Mouse (Mus musculus) forebrain, embryonic 12.5 days (tissue): ENCODE measurements around the gene Plxnb2. TPM values are rescaled to one million over a fixed set of nuclear protein-coding genes. Genes with fewer than 3 reads are reported as not detected.

Experiments
- ATAC-seq: fragments of 200-750 bp; cut with Nextera tagmentation; 2 replicates; pipeline ENCODE4 v1.8.0; 2017; ENCODE audit warnings: moderate TSS enrichment; ENCODE audit not compliant: low FRiP score
- H3K27ac ChIP-seq: fragments of 300-500 bp; sonication (generic); 2 replicates; pipeline ENCODE4 v1.5.1; 2016; ENCODE audit warnings: mild to moderate bottlenecking
- H3K27me3 ChIP-seq: fragments of 300-500 bp; sonication (generic); 2 replicates; pipeline ENCODE4 v1.6.1; 2016; ENCODE audit warnings: mild to moderate bottlenecking
- H3K36me3 ChIP-seq: fragments of 300-500 bp; sonication (generic); replicated peaks from 2 replicates; pipeline ENCODE4 v1.6.1; 2016; ENCODE audit warnings: mild to moderate bottlenecking
- H3K4me1 ChIP-seq: fragments of 300-500 bp; sonication (generic); 2 replicates; pipeline ENCODE4 v1.6.1; 2016
- H3K4me2 ChIP-seq: fragments of 300-500 bp; sonication (generic); 2 replicates; pipeline ENCODE4 v1.6.1; 2016; ENCODE audit warnings: mild to moderate bottlenecking, moderate library complexity
- H3K4me3 ChIP-seq: fragments of 300-500 bp; sonication (generic); replicated peaks from 2 replicates; pipeline ENCODE4 v1.5.1; 2016; ENCODE audit warnings: mild to moderate bottlenecking
- H3K9ac ChIP-seq: fragments of 300-500 bp; sonication (generic); 2 replicates; pipeline ENCODE4 v1.6.1; 2016; ENCODE audit warnings: mild to moderate bottlenecking
- H3K9me3 ChIP-seq: fragments of 300-500 bp; sonication (generic); 2 replicates; pipeline ENCODE4 v1.6.1; 2016
- WGBS: fragments of 180-500 bp; shearing (Covaris S2); methylation state at CpG from one replicate; pipeline ENCODE4 v1.1.7; 2016; 5-methylcytosine and 5-hydroxymethylcytosine counted together
- polyA plus RNA-seq: library from polyadenylated mRNA; unstranded; fragments of >200 nt; fragmentation: Nextera tagmentation; extraction: Ambion mirVana; gene quantifications from 2 replicates; pipeline ENCODE4 v1.2.1, GENCODE M21; 2016

Plxnb2 gene
- polyA plus RNA-seq, 1 experiment from 2014 or later, result 174 TPM

DNA sequence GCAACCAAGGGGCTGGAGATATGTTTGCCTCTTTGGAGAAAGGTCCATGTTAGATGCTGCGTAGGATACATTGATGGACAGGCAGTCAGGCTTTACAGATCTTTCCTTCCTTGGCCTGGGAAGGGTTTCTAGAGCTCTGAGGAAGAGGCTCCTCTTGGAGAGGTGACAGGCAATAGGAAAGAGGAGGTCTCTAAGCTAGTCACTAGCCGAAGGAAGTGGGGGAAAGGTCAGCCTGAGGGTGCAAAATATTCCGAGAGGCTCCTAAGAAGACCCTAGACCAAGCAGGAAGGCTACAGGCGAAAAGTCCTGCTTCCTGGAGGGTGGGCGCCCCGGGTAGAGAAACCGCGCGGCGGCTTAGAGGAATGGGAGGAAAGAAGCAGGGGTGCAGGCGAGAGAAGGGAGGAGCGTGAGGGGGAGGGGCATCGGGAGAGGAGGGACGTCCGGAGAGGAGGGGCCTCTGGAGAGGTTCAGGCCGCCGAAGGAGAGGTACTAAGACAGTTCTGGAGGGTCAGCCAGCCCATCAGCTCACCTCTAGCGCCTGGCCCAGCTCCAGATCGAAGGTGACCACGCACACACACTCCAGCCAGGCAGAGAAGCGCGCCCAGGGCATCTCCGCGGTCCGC lies 15.2 kb upstream of the Plxnb2 start:
- peak; percentile 94 for ATAC-seq
- no peaks in the 10 kb centered on the region for H3K9me3 ChIP-seq
- H3K4me2 ChIP-seq, result peak overlapping the region; percentile 64
- H3K27me3 ChIP-seq, result no peaks in the 10 kb centered on the region
- peaks cover 16% of the 10 kb centered on the region for H3K4me1 ChIP-seq
- peak overlapping the region; percentile 90 for H3K4me3 ChIP-seq
- H3K27ac ChIP-seq, result peak overlapping the region; percentile 98
- H3K36me3 ChIP-seq, result peaks cover under 1% of the 10 kb centered on the region; the same call in 1 of the 2 replicates
- WGBS, result 2% methylated on average over 25 of the region's 25 CpGs
- H3K9ac ChIP-seq, result peak overlapping the region; percentile 98

DNA sequence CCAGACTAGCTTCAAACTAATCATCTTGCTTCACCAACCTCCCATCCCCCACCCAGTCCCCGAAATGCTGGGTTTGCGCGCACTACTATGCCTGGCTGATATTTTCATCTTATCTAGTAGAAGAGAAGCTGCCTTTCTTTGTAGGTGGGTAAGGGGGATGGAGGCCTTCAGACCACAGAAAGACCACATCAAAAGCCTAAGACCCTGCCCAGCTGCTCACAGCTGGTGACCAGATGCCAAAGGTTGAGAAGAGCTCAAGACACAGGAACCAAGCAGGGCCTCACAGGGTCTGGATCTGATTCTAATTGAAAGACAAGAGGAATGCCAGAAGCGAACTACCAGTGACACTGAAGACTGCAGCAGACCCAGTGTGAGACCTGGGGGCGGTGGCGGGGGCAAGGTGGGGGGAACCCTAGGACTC lies 14.7 kb upstream of the Plxnb2 start:
- Histone ChIP-seq H3K27me3 (no peaks in the 10 kb centered on the region), H3K9me3 (no peaks in the 10 kb centered on the region), H3K27ac (peak overlapping the region; percentile 98), H3K4me1 (peaks cover 16% of the 10 kb centered on the region), H3K36me3 (peaks cover 6% of the 10 kb centered on the region), H3K4me3 (peak overlapping the region; percentile 90), H3K4me2 (peak overlapping the region; percentile 64), H3K9ac (peak overlapping the region; percentile 98)
- 35% methylated on average over 6 of the region's 6 CpGs for WGBS
- ATAC-seq, result peak; percentile 0; the same call in 1 of the 2 replicates

DNA sequence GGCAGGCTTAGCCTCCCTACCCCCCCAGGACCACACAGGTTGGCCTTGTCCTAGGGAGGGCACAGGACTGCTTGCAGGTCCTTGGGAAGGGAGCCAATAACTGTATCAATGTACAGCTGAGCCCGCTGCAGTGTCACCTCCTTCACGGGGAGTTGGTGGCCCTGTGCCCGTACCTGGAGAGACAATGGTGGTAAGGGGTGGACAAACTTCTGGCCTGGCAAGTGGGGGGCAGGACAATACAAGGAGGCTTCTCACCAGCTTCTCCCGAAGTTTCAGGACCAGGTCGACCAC lies 4.3 kb upstream of the Plxnb2 start:
- Histone ChIP-seq H3K4me3 (no peak overlapping the region), H3K9me3 (no peaks in the 10 kb centered on the region), H3K9ac (no peak overlapping the region), H3K4me1 (peaks cover 39% of the 10 kb centered on the region), H3K36me3 (peaks cover 47% of the 10 kb centered on the region), H3K4me2 (no peak overlapping the region), H3K27ac (peak overlapping the region; percentile 65; the same call in 1 of the 2 replicates), H3K27me3 (no peaks in the 10 kb centered on the region)
- no peak for ATAC-seq
- 75% methylated on average over 5 of the region's 5 CpGs for WGBS

GRCm38 (mm10) chr15:89184141-89184936 lies 3.8 kb upstream of the Plxnb2 start:
- WGBS, result 35% methylated on average over 5 of the region's 5 CpGs
- Histone ChIP-seq H3K4me1 (peaks cover 45% of the 10 kb centered on the region), H3K4me2 (no peak overlapping the region), H3K27me3 (no peaks in the 10 kb centered on the region), H3K36me3 (peaks cover 42% of the 10 kb centered on the region), H3K9ac (0 out of 2 replicates have a peak overlapping the region, but pooled peaks have one; percentile 2), H3K9me3 (no peaks in the 10 kb centered on the region), H3K27ac (peak overlapping the region; percentile 65), H3K4me3 (no peak overlapping the region)
- ATAC-seq, result no peak

- Histone ChIP-seq H3K36me3 (peaks cover 30% of the 10 kb centered on the region), H3K27me3 (no peaks in the 10 kb centered on the region), H3K4me2 (no peak overlapping the region), H3K27ac (peak overlapping the region; percentile 51; the same call in 1 of the 2 replicates), H3K4me3 (no peak overlapping the region), H3K9me3 (no peaks in the 10 kb centered on the region), H3K9ac (no peak overlapping the region), H3K4me1 (peaks cover 60% of the 10 kb centered on the region)
- 84% methylated on average over 5 of the region's 5 CpGs for WGBS
- ATAC-seq, result no peak
These were observed 2.3 kb upstream of the Plxnb2 start for GRCm38 (mm10) chr15:89182842-89183241.

GRCm38 (mm10) chr15:89182328-89182741 lies 1.7 kb upstream of the Plxnb2 start:
- Histone ChIP-seq H3K27ac (peak overlapping the region; percentile 51), H3K4me1 (peaks cover 65% of the 10 kb centered on the region), H3K9ac (no peak overlapping the region), H3K36me3 (peaks cover 25% of the 10 kb centered on the region), H3K27me3 (no peaks in the 10 kb centered on the region), H3K4me3 (no peak overlapping the region), H3K4me2 (0 out of 2 replicates have a peak overlapping the region, but pooled peaks have one; percentile 4), H3K9me3 (no peaks in the 10 kb centered on the region)
- WGBS, result 52% methylated on average over 6 of the region's 6 CpGs
- ATAC-seq, result no peak

GRCm38 (mm10) chr15:89181561-89182270 lies 1.1 kb upstream of the Plxnb2 start:
- 76% methylated on average over 10 of the region's 10 CpGs for WGBS
- peak overlapping the region; percentile 92 for H3K4me2 ChIP-seq
- no peak overlapping the region for H3K4me3 ChIP-seq
- H3K36me3 ChIP-seq, result peaks cover 20% of the 10 kb centered on the region
- no peak for ATAC-seq
- H3K27ac ChIP-seq, result peak overlapping the region; percentile 51; the same call in 1 of the 2 replicates
- H3K9me3 ChIP-seq, result no peaks in the 10 kb centered on the region
- no peaks in the 10 kb centered on the region for H3K27me3 ChIP-seq
- H3K9ac ChIP-seq, result no peak overlapping the region
- H3K4me1 ChIP-seq, result peaks cover 71% of the 10 kb centered on the region

DNA sequence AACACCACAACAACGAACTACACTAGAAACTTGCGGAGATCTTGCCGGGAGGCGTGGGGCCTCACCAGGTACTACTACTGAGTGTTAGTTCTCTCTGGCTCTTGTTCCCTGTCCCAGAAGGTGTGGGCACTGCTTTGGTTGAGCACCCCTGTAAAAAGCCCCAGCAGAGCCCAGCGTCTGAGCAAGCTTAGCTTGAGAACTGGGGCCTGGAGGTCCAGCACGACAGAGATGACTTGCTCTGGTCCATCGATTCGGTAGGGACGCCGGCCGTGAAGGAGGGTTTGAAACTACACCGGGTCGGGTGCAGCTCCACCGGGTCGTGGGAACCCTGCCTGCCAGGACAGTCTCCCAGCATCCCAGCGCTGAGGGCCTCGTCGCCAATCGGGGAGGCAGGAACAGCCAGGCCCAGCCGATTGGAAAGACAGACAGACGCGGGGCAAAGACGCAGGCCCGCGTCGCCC lies 477 bp downstream of the Plxnb2 start:
- Histone ChIP-seq H3K4me1 (peaks cover 87% of the 10 kb centered on the region), H3K27ac (peak overlapping the region; percentile 97), H3K4me2 (peak overlapping the region; percentile 92), H3K4me3 (peak overlapping the region; percentile 85), H3K36me3 (peaks cover 7% of the 10 kb centered on the region), H3K9me3 (no peaks in the 10 kb centered on the region), H3K27me3 (no peaks in the 10 kb centered on the region), H3K9ac (peak overlapping the region; percentile 97)
- peak; percentile 12 for ATAC-seq
- under 1% methylated on average over 26 of the region's 26 CpGs for WGBS

- Histone ChIP-seq H3K4me2 (peak overlapping the region; percentile 92), H3K36me3 (0 out of 2 replicates have a peak, but pooled peaks cover 2% of the 10 kb centered on the region), H3K27me3 (no peaks in the 10 kb centered on the region), H3K4me1 (peaks cover 88% of the 10 kb centered on the region), H3K9me3 (no peaks in the 10 kb centered on the region), H3K9ac (peak overlapping the region; percentile 97), H3K4me3 (peak overlapping the region; percentile 85), H3K27ac (peak overlapping the region; percentile 97)
- ATAC-seq, result no peak
- 3% methylated on average over 6 of the region's 6 CpGs for WGBS
These were observed 991 bp downstream of the Plxnb2 start for GRCm38 (mm10) chr15:89179630-89179964.

- Histone ChIP-seq H3K27ac (peak overlapping the region; percentile 97), H3K27me3 (no peaks in the 10 kb centered on the region), H3K9me3 (no peaks in the 10 kb centered on the region), H3K9ac (peak overlapping the region; percentile 97), H3K4me3 (peak overlapping the region; percentile 85), H3K36me3 (0 out of 2 replicates have a peak, but pooled peaks cover 2% of the 10 kb centered on the region), H3K4me1 (peaks cover 88% of the 10 kb centered on the region), H3K4me2 (peak overlapping the region; percentile 92)
- no peak; the same call in 1 of the 2 replicates for ATAC-seq
- WGBS, result 2% methylated on average over 16 of the region's 16 CpGs
These were observed 1.5 kb downstream of the Plxnb2 start for GRCm38 (mm10) chr15:89178954-89179629.

DNA sequence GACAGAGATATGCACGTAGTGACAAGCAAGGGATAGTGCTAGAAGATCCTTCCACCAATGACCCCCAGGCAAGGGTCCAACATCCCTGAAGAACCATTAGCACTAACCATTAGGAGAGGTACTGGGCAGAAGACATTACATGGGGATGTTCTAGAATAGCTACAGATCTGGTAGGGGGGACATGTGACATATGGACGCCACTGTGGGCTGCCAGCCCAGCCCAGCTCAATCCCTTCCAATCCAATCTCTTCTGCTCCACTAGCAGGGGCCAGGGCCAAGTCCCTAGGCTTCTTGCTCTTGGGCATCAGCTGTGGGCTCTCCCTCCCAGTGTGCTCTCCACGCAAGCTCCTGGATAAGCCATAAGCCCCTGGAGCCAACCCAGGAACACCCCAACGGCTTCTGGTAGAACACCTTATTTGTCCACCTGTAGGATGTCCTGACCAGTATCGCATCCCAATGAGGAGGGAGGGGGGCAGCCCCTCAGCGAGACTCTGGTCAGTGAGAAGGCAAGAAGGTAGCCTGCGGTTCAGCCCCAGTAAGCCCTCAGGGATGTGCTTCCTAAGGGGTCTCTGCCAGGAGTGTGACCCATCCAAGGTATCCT lies 2.2 kb downstream of the Plxnb2 start:
- Histone ChIP-seq H3K36me3 (0 out of 2 replicates have a peak, but pooled peaks cover 2% of the 10 kb centered on the region), H3K9me3 (no peaks in the 10 kb centered on the region), H3K4me2 (peak overlapping the region; percentile 92), H3K4me3 (peak overlapping the region; percentile 85), H3K9ac (peak overlapping the region; percentile 97; the same call in 1 of the 2 replicates), H3K27ac (peak overlapping the region; percentile 97; the same call in 1 of the 2 replicates), H3K27me3 (no peaks in the 10 kb centered on the region), H3K4me1 (peaks cover 89% of the 10 kb centered on the region)
- ATAC-seq, result no peak
- 74% methylated on average over 7 of the region's 7 CpGs for WGBS
